Mouse (Mus musculus) T-helper 17 cell (primary cell): ENCODE results near the gene Wdr76.
"Not testable (repeated sequence)": the region's sequence is repeated elsewhere in the genome, so short reads cannot be mapped to it uniquely, and the experiment has no call there.

Source experiments
- in situ Hi-C, 2 experiments: fragments of 300-600 bp; cut with MboI, MseI; formaldehyde crosslinking; loops; 1 replicate in 1 of 2; 2 replicates in 1 of 2; pipeline ENCODE4 v1.15.1; 2025; ENCODE audit warnings: high pct_unique_total_duplicates in 2 of 2

Gene Wdr76

DNA sequence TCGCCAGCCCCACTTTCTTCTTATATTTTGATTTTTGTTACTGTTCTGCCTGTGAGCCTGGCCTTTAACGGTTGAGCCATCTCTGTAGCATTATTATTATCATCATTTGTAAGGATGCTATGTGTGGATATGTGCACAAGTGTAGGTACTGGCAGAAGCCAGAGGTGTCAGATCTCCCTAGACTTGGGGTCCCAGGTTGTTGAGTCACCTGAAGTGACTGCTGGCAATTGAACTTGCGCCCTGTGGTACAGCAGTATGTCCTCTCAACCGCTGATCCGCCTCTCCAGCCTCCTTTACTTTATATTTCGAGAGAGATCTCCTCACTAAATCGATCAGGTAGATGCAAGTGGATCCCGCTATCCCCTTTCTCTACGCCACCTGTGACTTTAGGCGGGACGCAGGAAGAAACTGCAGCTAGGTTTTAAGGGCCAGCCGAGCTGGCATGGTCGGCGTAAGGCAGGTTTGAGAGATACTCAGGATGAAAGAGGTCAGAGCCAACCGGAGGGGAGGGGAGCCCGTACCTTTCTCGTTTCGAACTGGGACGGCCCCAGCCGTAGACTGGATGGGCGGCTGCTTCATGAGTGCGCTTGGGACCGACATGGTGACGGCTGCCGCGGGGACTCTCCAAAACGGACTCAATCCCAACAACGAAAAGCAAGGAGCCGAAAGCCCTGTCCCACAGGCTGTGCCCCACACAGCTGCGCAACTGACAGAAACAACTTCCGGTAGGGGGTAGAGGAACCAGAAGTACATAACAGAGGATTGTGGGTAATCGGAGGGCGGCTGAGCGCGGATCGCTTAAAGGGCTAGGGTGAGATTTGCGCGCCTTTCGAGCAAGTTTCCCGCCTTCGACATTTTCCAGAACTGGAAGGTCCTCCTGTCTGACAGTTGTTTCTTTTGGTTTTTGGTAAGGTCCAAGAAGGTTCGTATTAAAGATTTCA, at the start of gene Wdr76, which contains the start of gene Mfap1a:
Wdr76 (plus strand) TSS at position 782 of the 941 bp plus-strand sequence.
Mfap1a (minus strand) TSS at position 724 of the 941 bp plus-strand sequence.
- in situ Hi-C loops = loop anchor here in 1 of 2 experiments (5.0 kb wide), 1 partner anchor 34 kb away; the partner anchor contains the start of gene Mfap1b

DNA sequence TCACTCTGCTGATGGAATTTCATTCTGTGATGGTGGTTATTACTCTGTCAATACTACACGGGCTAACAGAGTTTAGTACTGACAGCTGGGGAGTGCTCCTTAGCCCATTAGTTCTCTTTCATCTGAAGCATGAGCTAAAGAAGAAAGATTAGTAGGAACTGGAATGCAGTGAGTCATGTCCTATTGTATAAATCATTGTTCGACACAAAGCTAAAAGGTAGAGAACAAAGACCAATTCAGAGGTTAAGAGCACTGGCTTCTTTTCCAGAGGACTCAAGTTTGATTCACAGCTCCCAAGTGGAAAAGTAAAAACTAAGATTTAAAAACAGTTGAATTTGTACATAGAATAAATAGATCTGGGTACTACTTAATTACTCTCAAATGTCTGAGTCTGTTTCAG, 46.5 kb upstream of the Wdr76 start:
- in situ Hi-C loops = no loop called here

DNA sequence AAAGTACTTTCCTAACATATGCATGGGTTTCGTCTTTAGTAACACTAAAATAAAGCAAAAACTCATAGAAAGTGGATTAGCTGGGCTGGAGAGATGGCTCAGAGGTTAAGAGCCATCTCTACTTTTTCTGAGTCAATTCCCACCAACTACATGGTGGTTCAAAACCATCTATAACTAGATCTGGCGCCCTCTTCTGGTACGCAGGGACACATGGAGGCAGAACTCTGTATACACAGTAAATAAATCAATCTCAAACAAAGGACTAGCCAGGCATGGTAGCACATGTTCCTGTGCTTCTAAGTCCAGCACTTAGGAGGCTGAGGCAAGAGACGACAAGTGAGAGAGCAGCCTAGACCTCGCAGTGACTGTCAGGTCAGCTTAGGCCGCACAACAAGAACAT, 37.5 kb upstream of the Wdr76 start:
- in situ Hi-C loops = not testable (repeated sequence)

DNA sequence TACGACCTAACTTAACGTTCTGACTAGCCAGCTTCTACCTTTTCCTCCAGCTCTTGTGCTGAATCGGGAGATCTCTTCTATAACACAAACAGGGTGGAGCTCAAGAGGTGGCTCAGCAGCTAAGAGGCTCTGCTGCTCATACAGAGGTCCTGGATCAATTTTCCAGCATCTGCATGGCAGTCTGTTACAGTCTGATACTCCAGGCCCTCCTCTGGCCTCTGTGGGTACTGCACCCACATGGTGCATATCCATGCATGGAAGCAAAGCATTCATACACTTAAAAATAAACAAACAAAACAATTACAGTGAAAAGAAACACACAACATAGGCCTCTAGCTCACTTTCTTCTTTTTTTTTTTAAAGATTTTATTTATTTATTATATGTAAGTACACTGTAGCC, 33.7 kb upstream of the Wdr76 start:
- in situ Hi-C loops = loop anchor here in 1 of 2 experiments (5.0 kb wide), 1 partner anchor 35 kb away; the partner anchor contains the start of genes Mfap1a and Wdr76

DNA sequence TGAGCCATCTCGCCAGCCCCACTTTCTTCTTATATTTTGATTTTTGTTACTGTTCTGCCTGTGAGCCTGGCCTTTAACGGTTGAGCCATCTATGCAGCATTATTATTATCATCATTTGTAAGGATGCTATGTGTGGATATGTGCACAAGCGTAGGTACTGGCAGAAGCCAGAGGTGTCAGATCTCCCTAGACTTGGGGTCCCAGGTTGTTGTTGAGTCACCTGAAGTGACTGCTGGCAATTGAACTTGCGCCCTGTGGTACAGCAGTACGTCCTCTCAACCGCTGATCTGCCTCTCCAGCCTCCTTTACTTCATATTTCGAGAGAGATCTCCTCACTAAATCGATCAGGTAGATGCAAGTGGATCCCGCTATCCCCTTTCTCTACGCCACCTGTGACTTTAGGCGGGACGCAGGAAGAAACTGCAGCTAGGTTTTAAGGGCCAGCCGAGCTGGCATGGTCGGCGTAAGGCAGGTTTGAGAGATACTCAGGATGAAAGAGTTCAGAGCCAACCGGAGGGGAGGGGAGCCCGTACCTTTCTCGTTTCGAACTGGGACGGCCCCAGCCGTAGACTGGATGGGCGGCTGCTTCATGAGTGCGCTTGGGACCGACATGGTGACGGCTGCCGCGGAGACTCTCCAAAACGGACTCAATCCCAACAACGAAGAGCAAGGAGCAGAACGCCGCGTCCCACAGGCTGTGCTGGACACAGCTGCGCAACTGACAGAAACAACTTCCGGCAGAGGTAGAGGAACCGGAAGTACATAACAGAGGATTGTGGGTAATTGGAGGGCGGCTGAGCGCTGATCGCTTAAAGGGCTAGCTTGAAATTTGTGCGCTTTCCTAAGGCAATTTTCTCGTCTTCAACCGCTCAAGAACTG, 33.0 kb upstream of the Wdr76 start, which contains the start of gene Mfap1b:
Mfap1b (minus strand) TSS at position 767 of the 879 bp plus-strand sequence.
- in situ Hi-C loops = loop anchor here in 1 of 2 experiments (5.0 kb wide), 1 partner anchor 34 kb away; the partner anchor contains the start of genes Mfap1a and Wdr76

DNA sequence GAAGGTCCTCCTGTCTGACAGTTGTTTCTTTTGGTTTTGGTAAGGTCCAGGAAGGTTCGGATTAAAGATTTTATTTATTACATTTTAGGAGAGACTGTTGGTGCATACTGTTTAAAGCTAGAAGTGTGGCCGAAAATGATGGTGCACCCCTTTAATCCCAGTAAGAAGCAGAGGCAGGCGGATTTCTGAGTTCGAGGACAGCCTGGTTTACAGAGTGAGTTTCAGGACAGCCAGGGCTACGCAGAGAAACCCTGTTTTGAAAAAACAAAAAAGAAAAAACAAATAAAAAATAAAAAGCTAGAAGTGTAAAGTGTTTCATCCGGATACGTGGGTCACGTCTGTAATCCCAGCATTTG, 32.4 kb upstream of the Wdr76 start:
- in situ Hi-C loops = loop anchor here in 1 of 2 experiments (5.0 kb wide), 1 partner anchor 33 kb away; the partner anchor contains the start of genes Mfap1a and Wdr76

DNA sequence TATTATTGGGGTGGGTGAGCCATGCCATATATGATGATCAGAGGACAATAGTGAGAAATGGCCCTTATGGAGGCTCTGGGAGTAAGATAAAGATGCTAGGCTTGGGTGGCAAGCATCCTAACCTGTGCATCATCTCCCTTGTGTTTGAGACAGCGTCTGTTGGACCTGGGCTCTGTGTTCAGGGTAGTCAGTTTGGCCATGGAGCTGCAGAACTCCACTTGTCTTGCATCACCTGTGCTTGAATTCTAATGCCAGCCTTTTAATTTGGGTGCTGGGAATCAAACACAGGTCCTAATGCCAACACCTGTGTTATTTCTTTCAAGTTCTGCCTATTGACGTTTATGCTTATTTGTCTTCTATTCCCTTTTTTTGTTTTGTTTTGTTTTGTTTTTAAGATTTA, 31.2 kb upstream of the Wdr76 start:
- in situ Hi-C loops = not testable (repeated sequence)

DNA sequence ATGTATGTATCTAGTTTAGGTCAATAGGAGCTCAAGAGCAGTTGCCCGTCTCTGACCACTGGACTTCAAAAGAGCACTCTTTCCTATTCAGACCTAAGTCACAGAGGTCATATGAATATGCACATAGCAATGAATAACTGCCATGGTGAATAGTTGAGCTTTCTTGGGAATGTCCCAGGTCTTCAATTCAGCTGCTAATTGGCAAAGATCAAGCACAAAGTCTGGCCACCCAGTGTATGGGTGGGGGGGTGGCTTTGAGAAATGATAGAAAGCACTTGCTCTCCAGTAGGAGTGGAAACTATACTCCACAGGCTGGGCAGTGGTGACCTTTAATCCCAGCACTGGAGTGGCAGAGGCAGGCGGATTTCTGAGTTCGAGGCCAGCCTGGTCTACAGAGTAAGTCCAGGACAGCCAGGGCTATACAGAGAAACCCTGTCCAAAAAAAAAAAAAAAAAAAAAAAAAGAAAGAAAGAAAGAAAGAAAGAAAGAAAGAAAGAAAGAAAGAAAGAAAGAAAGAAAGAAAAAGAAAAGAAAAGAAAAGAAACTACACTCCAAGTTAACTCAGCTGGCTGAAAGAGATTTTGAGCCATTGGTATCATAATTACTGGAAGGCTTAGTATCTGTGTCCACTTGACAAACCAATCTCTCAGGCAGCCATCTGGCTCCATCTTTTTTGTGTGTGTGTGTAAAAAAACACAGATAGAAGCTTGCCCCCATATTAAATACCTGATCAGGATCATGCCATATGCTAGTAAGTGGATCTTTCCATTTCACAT, 28.8 kb upstream of the Wdr76 start:
- in situ Hi-C loops = no loop called here

DNA sequence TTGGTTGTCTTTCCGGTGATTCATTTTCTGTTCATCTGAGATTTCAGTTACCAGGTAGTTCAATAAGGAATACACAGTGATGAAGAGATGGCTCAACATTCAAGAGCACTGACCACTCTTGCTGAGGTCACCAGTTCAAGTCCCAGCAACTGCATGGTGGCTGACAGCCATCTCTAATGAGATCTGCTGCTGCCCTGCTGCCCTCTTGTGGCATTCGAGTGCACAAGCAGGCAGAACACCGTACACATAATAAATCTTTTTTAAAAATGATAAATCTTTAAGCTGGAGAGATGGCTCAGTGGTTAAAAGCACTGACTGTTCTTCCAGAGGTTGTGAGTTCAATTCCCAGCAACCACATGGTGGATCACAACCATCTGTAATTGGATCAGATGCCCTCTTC, 26.0 kb upstream of the Wdr76 start:
- in situ Hi-C loops = no loop called here

DNA sequence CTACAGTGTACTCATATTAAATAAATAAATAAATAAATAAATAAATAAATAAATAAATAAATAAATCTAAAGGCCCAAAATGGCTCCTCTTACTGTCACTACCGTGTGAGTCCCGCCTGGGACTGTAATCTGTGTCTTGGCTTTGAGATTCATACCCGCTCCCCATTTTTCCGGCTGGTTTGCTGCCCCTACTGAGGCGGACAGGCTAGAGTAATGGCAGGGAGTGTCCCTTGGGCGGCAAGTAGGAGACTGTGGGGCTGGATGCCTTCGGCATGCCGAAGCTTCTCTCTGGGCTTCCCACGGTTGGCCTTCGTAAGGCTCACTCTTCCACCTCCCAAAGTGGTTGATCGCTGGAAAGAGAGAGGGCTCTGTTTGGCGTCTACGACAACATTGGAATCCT, 25.6 kb upstream of the Wdr76 start:
- in situ Hi-C loops = not testable (repeated sequence)

DNA sequence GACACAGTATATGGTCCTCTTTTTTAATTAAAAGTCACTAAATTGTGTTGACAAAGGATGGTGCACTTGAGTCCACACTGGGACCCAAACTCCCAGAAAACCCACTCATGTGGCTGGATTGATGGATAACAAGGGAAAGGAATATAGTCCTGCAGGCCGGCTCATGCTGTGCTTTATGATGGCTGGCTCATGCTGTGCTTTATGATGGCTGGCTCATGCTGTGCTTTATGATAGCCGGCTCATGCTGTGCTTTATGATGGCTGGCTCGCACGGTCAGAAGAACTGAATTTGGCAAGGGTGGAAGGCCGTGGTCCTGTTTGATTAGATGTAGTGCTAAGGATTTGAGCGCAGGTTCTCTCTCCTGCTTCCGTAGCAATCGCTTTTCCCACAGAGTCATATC, 22.9 kb upstream of the Wdr76 start:
- in situ Hi-C loops = no loop called here

DNA sequence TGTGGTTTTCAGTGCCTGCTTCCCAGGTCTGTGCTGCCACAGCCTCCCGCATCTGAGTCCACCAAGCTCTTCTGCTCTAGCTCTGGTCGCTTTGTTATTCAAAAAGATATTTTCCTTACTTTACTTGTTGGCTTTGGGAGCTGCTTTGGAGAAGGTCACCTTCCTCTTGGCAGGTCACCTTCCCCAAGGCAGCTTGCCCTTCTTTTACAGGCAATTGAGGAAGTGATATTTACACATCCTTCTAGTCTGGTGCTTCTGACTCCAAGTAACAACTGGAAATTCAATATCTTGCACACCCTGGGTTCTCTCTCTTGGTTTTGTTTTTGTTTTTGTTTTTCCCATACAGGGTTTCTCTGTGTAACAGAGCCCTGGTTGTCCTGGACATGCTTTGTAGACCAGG, 22.1 kb upstream of the Wdr76 start:
- in situ Hi-C loops = not testable (repeated sequence)

DNA sequence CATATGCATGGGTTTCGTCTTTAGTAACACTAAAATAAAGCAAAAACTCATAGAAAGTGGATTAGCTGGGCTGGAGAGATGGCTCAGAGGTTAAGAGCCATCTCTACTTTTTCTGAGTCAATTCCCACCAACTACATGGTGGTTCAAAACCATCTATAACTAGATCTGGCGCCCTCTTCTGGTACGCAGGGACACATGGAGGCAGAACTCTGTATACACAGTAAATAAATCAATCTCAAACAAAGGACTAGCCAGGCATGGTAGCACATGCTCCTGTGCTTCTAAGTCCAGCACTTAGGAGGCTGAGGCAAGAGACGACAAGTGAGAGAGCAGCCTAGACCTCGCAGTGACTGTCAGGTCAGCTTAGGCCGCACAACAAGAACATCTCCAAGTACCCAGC, 5.0 kb upstream of the Wdr76 start:
- in situ Hi-C loops = not testable (repeated sequence)

DNA sequence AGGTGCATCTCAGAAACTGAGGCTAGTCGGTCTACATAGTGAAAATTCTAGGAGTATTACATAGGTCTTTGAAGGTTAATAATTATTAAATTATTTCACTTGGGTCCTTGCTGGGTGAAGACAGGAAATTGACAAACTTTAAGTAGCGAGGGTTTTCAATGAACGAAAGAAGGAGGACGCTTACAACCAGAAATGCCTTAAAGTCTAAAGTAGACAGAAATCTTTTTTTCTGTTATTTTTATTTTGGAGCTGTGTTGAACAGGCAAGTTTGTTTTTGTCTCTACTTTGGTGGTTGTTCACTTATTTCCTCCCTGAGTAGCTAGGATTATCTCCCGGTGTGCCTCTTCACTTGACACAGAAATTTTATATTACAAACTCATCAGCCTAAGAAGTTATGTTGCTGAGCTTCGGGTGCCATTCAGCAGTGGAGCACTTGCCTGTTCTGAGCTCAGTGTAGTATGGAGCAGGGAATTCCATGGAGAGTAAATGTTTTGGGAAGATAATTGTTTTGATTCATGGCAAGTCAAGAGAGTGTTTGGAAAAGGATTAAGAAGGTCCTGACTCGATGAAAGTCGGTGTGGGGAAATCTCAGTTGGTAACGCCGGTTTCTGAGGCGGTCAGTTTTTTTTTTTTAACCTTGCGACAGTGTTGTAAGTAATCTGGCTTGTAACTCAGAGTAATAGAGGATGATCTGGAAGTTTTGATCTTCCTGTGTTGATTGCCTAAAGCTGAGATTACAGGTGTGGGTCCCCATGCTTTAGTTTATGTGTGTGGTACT, 839 bp downstream of the Wdr76 start:
- in situ Hi-C loops = loop anchor here in 1 of 2 experiments (5.0 kb wide), 1 partner anchor 35 kb away; the partner anchor contains the start of gene Mfap1b

DNA sequence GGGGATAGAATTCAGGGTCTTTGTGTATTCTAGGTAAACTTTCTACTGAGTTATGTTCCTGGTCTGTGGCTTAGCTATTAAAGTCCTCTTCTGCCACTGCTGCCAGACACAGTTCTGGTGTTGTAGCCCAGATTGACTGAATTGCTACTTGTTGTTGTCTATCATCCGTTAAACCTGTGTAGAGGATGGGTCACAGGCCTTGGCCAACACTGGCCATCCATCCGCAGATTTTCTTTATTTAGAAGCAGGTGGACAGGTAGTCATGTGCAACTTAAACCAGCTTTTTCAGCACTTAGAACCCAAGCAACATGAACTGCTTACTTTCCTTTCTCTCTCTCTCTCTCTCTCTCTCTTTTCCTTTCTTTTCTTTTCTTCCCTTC, 1.4 kb downstream of the Wdr76 start:
- in situ Hi-C loops = loop anchor here in 1 of 2 experiments (5.0 kb wide), 1 partner anchor 36 kb away; the partner anchor contains the start of gene Mfap1b

DNA sequence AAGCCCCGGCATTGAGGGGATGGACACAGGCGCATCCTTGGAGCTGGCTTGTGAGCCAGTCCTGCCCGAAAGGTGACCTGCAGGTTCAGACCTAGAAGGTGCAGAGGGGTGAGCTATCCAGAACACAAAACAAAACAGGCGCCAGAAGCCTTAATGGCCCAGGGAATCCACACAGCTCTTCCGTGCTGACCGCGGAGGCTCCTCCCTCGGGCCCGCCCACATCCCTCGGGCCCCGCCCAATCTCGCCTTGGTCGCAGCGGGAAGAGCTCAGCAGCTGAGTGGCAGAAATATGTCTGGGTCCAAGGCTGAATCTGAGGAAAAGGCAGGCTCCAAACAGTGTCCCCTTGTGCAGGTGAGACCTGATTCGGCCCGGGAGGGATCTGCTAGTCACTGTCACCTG, 3.1 kb downstream of the Wdr76 start:
- in situ Hi-C loops = loop anchor here in 1 of 2 experiments (5.0 kb wide), 1 partner anchor 37 kb away; the partner anchor contains the start of gene Mfap1b

DNA sequence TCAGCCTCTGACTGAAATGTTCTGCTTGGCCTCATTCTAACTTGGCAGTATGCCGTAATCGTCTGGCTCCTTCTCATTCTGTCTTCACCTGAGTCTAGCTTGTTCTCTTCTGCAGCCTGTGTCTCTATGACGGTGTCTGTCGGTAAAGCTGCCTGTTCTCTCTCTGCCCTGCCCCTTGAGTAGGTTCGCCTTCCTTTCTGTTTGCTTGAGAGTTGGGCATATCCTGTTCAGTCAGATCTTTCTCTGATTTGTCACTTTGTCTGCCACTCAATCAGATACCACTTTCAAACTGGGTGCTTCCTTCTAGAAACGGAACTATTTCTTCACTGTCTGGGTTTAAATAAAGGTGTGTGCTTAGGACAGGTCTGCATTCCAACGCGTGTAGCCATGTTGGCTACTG, 4.9 kb downstream of the Wdr76 start:
- in situ Hi-C loops = no loop called here

DNA sequence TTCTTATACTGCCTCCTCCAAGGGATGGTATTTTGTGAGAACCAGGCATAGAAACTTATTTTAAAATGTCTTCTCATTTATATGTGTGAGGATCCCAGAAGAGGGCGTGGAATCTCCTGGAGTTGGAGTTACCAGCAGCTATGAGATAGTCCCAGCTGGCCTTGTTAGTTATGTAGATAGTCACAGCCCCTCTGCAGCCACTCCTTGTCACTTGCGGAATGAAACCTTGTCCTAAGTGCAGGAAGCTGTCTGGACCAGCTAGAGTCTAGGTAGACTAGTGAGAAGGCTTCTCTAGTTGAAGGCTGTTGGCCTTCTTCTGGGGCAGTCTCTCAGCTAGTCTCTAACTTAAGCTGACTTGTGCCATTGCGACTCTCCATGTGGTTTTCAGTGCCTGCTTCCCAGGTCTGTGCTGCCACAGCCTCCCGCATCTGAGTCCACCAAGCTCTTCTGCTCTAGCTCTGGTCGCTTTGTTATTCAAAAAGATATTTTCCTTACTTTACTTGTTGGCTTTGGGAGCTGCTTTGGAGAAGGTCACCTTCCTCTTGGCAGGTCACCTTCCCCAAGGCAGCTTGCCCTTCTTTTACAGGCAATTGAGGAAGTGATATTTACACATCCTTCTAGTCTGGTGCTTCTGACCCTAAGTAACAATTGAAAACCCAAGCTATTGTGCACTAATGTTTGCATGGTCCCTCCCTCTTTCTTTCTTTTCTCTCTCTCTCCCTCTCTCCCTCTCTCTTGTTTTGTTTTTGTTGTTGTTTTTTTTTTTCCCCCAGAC, 6.7 kb downstream of the Wdr76 start:
- in situ Hi-C loops = not testable (repeated sequence)

DNA sequence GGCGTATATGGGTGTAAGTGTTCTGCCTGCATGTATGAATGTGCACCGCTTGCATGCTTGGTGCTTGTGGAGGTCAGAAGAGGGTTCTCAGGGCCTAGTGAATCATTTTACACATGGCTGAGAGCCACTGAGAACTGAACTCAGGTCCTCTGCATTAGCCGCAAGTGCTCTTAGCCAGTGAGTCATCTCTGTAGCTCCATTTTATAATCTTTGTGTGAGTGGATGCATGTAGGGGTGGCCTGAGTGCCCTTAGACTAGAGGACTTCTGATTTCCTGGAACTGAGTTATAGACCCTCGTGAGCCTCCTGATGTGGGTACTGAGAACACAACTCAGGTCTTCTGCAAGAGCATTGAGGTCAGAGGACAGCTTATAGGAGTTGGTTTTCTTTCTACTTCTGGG, 7.7 kb downstream of the Wdr76 start:
- in situ Hi-C loops = no loop called here
